Mouse (Mus musculus): Measurements from ENCODE around the gene Hyal1.

The Hyal1 gene

DNA sequence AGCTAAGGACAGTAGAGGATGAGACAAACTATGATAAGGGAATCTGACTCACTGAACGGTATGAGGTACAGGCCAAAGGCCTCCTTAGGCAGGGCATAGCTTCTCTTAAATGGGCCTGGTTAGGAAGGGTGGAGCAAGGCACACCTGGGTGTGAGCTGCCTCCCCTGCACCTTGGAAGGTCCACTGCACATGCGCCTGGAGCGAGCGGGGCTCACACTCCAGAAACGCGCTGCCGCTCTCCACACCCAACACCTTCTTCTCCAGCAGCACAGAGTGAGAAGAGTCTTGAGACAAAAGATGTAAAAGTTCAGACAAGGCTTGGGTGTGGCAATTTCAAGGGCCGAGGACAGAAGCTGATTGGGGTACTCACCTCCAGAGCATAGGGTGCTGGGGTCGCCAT is 22.7 kb downstream of the Hyal1 start:
- DNase-seq = peak; percentile 30

DNA sequence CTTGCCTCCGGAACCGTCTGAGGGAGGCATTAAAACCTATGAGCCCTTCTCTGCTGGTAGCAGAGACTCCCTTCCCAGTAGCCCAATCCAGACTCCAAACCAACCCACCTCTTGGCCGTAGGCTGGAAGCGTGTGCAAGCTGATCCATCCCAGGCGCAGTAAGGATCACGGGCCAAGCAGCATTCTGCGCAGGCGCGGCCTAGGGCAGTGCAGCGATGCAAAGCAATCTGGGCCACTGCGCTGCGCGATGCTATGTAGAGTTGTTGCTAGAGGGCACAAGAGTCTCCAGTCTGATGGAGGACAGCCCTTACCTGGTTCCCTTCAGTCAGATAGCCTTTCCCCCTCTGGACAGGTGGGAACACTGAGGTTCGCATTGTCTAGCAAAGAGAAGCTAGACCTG is 23.1 kb downstream of the Hyal1 start:
- peak; percentile 75 for DNase-seq

DNA sequence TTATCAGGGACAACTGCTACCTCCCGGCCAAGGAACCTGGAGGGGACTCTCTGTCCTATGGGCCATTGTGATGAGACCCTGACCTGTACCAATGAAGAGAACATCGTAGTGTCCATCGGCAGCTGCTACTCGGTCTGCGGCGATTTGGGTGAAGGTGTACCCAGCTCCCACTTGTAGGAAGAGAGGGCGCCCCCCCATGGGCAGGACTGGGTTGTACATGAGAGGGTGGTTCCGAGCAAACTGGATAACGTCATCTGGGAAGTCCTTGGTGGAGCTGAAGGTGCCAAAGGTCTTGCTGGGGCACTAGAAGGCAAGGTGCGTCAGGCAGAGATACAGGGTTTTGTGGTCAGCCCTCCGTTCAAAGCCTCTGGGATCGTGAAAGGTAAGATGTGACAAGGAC is 24.0 kb downstream of the Hyal1 start:
- no peak for DNase-seq

DNA sequence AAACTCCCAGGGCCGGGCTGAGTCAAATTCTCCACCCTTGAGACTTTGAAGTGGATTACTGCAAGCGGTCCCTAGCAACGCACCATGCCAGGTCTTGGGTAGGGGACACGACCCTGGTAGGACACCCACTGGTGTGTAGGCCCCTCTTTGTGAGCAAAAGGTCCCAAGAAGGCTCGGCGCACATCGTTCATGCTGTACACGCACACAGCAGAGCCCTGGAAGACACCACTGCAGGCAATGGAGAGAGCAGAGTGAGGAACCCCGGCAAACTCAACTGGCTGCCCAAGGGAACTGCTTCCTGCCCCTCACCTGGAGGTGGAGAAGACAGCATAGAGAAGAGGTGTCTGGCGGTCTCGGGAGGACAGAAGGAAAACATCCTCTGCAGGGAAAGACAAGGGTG is 24.5 kb downstream of the Hyal1 start:
- no peak for DNase-seq

DNA sequence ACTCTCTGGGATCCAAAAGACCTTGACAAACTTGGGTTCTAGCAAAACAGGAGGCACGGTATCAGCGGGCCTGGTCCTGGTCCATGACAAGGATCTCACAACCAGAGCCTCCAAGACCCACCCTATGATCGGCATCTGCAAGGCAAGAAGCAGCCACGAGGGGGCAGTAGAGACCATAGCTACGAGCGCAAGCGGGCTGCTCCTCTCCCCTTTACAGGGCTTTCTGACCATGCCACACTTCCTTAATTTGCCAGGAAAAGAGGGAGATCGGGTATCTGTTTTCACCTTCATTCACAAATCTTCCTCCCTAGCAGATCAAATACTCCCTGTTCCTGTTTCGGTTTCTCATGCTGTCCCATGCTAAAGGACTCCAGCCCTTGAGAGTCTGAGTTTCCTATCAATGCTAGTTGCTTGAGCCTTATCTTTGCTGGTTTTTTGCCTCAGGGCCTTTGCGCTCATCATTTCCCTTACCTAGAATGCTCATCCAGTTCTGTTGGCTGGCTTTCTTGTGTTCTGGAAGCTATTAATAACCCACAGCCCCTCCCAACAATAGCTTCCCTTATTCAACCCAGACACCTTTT is 25.4 kb downstream of the Hyal1 start:
- peak; percentile 88 for DNase-seq

DNA sequence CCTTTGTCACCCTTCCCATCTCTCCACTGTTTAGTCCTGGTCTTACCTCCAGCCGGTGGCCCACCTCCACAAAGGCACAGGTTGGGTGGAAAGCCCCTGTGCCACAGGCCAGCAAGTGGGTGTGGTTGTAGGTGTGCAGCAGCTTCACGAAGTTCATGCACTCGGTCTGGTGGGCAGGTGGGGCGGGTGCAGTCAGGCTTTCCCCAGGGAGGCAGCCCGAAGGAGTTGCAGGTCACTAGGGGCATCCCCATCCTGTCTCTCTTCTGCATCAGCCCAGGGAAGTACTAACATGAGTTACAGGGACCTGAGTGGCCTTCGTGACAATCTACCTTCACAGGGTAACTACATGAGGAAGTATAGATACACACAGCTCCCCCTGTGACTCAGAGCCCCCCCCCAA is 26.5 kb downstream of the Hyal1 start:
- DNase-seq = no peak

DNA sequence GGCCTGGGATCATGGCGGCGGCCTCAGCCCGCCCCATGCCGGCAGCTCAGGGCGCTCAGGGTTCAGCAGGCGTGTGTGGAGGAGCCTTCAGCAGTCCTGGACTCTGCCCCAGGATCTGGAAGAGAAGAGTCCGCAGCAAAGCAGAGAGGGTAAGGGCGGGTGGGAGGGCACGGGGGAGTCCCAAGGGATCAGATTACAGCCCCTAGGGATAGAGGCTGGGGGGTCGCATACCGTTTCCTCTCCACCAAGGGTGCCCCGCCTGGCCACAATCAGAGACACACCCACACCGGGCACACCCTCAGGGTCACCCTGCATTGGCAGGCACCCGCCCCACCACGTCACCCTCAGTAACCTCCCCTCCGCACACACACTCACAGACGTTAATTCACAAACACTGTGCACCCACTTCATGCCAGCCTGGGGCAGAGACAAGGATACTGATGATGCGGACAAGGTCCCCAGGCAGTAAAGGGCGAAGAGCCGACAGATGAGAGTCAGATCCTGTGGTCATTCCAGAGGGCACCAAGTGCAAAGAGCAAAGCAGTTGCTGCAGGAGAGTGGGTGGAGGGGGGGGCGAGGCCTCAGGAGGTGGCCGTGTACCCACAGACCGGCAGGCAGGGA is 28.4 kb downstream of the Hyal1 start:
- DNase-seq = no peak

DNA sequence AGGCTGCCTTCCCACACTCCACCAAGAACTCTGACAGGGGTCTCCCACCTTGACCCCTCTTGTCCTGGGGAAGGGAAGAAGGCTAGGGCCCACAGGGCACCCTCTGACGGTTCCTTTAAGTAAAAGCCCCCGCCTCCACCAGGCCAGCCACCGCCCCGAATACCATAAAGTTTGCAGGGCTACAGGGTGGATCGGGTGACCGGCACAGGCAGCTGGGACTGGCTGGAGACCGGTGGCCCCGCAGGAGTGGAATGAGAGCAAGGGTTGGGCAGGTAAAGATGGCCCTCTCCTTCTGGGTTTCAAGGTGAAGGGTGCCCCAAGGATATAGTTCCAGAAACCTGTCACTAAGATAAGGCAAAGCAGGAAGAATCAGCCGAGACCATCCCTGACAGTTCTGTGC is 29.9 kb downstream of the Hyal1 start:
- DNase-seq = no peak

DNA sequence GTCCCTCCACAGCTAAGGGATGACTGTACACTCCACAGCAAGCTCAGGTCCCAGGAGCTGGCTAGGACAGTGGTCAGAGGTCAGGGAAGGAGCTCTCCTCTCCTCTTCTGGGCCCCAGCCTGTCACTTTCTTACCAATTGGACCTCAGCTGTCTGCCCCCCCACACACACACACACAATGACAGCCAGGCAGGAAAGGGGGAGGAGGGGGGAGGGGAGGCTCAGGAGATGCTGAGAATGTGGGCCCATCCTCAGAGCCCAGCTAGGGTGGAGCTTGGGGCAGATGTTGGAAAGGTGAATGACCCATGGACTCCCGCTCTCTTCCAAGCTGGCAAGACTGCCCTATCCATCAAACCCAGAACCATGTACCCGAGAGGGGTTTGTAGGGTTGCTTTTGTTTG is 30.3 kb downstream of the Hyal1 start:
- no peak for DNase-seq

DNA sequence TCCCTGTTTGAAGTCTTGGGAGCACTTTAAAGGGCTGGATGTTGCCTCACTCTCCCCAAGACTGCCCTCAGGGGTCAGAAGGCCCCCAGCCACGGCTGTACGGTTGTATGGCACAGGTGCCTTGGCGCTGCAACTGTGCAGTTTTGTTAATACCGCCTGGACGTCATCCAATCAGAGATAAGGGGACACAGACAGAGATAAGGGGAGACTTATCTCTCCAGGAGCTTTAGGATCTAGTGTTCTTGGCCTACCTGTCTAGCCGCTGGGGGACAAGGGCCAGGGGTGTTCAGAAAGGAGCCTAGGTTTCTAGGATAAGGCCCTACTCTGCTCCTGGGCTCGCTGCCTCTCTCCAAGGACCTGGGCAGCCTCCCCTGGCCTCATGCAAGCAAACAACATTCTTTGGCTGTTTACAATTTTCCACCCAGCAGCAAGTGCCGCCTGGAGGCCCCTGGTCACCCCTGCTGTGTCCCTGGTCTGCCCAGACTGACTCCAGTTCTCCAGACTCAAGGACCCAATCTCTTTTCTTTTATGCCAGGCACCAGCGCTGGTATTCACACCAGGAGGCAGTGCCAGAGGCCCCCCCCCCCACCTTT is 31.0 kb downstream of the Hyal1 start:
- DNase-seq = no peak

DNA sequence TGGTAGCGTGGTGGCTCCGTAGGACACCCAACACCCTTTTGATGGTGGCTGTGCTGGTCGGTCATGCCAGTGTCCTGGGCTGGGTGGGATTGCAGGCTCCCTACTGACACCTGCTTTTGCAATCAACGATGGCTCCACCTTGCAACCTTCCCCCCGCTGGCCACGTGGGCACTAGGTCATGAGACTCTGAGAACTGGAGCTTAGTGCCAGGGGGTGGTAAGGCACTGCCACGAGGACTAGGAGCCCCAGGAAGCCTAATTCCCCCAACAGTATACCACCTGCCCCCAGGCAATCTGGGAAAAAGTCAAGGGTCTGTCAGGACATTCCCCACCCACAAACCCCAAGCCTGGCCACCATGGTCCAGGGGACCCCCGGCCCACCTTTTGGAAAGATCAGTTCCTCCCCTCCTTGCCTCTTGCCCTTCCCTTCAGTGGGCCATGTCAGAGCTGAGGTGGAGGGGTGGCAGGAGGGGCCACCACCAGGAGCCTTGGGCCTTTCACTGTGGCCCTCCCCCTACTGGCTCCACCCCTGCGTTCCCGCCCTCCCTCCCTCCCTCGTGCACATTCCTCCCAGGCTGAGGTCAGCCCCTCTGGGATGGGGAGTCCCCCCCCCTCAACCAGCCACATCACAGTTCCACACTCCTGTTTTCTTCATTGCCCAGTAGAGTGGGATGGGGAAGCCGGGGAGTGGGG is 32.2 kb downstream of the Hyal1 start, which contains the start of gene Sema3b:
Gene Sema3b (minus strand): TSS at position 489 of the 692 bp plus-strand sequence.
- no peak for DNase-seq

DNA sequence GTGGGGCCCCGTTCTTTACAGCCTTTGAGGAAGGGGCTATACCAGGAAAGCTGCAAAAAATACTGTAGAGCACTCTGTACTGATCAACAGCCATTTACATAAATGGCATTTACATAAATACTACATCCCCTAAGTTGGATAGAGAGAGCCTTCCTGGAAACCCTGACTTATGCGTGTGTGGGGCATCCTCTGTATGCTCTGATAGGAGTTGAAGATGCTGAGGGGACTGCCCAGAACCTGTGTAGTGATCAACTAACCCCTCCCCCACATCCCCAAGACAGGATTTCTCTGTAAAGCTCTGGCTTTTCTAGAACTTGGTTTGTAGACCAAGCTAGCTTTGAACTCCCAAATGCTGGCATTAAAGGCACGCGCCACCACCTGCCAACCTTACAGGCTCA is 32.7 kb downstream of the Hyal1 start:
- DNase-seq = no peak

DNA sequence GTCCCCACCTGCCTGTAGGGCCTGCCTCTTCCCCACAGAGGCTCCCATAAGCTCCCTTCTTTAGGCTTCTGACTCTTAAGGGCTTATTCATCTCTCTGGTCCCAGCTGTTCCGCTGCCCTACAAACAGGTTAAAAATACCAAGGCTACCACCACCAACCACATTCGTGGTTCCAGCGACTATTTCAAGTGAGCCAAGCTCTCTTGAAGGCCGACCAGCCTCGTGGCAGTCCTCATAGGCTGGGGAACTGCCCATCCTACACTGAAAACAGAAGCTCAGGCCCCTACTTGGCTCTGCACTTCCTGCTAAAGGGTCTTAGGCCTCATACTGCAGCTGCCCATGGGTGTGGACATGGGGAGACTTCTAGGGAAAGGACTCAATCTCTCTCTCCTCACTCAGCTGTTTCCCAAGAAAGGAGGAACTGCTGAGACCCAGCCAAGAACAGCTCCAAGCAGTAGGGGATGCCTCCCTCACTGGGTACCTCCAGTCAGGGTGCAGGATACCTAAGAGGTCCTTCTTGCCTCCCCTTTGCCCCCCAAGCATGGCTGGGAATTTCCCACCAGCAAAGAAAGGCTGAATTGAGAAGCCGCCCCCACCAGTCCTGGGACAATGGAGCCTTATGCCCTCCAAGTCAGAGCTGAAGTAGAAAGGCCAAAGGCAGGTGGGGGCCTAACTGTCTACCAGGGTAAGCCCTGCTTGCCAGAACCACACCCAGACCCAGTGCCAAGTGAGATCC is 34.9 kb downstream of the Hyal1 start:
- DNase-seq = no peak

DNA sequence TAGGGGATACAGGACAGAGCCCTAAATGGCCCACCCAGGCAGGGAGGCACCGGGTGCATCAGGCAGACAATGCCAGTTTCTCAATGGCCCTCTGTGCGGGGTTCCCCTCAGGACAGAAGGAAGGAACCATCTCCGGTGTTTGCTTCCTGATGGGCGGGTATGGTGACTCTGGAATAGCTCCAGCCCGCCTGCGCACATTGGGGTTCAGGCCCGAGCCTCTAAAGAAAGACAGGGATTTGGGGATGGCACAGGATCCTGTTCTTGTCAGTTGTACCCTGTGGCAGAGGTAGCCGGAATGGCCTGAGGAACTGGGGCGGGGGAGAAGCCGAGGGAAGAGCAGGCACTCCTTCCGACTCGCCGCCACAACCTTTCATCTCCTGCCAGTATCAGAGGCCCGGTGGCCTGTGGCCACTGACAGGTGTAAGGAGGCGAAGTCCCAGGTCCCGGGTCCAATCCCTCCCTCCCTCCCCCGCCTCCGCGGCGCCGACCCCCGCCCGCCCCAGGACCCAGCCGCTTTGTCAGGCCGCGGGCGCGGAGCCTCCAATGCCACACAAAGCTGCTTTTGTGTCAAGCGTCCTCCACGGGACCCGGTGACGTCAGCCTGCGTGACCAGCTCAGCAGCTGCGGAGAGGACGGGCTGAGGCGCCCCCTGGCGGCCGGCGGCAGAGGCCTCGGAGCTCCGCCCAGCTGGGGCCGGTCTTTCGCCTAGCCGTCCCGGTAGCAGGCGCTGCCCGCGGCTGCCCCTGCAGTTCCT is 35.6 kb downstream of the Hyal1 start:
- peak; percentile 98 for DNase-seq

DNA sequence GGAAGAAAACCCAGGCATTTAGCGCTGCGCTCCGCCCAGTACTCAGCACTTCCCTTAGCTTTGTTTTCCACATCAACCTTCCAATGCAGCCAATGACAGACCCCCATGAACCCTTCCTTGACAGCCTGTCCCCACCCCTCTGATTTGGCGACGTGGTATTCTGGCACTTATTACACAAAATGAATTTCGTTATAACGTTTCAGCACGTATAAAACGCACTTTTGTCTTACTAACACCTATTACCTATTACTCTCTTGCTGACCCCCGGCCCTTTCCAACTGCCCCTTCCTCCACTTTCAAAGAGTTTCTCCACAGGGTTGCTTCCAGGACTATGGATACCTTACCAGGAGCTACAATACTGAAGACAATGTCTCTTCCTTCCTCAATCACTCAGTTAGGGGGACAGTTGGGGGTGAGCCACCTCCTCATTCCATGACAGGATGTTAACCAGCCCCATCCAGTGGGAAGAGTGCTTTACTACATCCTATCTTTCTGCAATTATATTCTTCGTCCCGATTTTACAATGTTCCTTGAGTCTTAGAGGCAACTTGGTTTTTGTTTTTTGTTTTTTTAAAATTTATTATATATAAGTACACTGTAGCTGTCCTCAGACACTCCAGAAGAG is 36.3 kb downstream of the Hyal1 start:
- no peak for DNase-seq

DNA sequence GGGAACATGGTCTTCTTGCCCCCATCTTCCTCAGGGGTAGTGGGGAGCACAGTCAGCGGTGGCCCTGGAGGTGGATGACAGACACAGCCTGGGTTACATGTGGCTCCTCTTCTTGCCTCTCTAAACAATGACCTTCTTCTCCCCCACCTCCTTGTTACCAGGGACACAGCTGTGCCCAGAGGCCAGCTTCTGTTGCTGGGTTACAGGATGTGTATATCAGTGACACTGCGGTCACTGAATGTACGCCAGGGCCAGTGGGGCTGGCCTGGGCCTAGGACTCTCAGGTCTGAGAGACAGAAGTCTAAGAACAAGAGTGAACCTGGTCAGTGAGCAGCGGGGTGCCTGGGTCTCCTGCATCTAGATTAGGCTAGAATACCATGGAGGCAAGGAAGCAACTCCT is 38.3 kb downstream of the Hyal1 start:
- peak; percentile 54 for DNase-seq

DNA sequence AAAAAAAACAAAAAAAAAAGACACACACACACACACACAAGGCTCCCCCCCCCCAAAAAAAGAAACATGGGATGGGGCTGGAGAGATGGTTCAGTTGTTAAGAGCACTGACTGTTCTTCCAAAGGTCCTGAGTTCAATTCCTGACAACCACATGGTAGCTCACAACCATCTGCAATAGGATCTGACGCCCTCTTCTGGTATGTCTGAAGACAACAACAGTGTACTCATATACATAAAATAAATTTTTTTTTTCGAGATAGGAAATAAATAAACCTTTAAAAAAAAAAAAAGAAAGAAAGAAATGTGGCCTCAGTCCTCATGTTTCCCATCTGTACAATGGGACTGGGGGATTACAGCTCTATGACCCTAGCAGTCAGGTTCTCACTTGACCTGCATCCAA is 40.7 kb downstream of the Hyal1 start:
- DNase-seq = no peak

DNA sequence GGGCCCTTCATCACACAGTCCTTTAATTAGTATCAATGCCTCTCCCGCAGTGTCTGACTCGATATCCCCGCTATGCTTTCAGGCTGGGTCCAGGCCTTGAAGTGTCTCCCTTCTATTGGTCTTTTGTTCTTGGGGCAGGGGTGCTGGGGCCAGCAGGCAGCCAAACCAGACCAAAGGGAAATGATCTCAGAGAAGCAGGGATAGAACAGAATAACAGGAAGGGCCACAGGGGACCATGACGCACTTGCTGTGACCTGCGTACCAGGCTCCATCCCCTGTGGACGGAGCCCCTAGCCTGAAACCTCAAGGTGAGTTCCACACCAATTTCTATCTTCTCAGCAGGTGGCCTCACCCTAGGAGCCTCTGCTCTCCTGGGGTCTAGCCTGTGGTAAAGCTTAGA is 41.4 kb downstream of the Hyal1 start:
- DNase-seq = no peak

DNA sequence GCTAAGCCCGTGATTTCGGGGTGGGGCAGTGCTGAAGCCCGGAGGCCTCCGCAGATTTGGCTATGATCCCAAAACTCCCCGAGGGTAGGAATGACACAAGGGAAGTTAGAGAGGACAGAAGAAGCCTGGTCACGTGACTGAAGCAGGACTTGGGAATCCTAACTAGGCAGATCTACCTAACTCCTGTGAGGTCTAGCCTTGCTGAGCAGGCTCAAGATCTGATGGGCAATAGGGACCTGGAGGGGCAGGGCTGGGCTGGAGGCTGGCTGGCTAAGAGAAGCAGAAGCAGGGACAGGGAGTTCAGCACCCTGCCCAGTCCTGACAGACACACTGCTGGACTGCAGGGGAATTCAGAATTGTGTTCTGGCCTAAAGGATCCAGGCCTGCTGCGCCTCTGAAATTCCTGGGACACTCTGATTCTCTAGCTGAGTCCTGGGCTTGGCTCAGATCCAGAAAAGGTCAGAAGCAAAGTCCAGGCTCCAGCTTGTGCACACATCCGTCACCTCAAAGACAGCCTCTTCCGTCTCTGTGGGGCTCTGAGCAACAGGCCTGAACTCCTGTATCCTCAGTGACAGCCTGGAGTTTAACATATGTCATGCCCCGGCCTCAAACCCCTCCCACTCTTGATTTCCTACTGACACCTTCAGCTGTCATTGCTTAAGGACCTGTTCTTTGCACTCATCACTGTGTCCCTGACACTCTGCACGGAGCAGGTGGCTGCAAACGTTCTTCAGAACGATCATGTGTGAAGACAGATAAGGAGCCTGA is 42.2 kb downstream of the Hyal1 start:
- peak; percentile 59 for DNase-seq

DNA sequence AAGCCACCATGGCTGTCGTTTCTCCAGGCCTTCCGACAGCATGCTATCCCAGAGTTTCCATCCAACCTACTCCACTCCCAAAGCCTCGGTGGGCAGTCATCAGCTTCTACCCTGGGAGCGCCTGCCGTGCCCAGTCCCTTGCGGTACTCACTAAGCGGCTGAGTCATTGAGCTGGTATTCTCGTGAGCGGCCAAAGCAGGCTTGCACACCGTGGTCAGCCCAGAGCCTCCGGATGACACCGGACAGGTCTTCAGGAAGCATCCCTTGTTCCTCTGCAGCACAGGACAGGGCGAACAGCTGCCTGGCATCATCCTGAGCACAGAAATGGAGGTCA is 42.8 kb downstream of the Hyal1 start:
- DNase-seq = no peak

DNA sequence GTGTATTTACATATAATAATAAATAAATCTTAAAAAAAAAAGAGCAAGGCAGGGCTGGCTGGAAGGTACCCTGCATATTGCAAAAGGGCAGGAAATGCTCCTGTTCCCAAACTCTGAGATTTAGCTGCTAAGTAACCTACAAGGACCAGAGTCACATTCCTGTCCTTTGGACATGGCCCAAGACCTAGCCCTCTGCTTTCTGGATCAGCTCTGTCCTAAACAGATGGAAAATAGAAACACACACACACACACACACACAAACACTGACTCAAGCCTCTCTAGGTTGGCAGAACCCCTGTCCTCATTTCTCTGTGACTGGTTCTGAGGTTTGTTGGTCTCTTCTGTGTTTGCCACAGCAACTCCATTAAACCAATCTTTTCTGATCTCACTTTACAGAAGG is 44.2 kb downstream of the Hyal1 start:
- DNase-seq = peak; percentile 55

DNA sequence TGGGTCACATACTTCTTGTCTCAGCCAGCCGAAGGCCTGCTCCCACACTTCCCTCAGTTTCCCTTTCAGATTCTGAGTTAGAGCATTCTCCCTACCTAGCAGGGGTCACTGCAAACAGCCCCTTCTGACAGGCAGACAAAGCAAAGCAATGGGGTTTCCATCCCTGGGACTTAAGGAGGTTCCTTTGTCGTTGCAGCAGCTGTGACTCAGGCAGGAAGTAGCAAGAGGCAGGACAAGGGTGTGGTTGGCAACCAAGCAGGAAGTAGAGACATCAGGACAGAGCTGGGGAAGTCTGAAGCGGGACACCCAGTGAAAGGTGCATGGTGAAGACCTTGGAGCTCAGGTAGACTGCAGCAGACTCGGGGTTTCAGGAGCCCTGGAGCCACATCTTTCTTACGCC is 47.8 kb downstream of the Hyal1 start:
- no peak for DNase-seq
